Mouse (Mus musculus) heart, adult 8-10 months (tissue): ENCODE measurements around the gene Adam22. TPM values are rescaled to one million over a fixed set of nuclear protein-coding genes. Genes with fewer than 3 reads are reported as not detected.
"Not testable (repeated sequence)": the region's sequence is repeated elsewhere in the genome, so short reads cannot be mapped to it uniquely, and the experiment has no call there.

Source experiments
- DNase-seq: peaks from one replicate; pipeline ENCODE4 v3.0.0; 2022; ENCODE audit warnings: low spot score
- total RNA-seq, 4 experiments: library from RNA; stranded (reverse); gene quantifications; 2 replicates each; pipeline ENCODE4 v1.2.4; 2022

The Adam22 gene
- total RNA-seq, 4 experiments from 2014 or later = 4.5 to 6.1 (median 5.3) TPM

DNA sequence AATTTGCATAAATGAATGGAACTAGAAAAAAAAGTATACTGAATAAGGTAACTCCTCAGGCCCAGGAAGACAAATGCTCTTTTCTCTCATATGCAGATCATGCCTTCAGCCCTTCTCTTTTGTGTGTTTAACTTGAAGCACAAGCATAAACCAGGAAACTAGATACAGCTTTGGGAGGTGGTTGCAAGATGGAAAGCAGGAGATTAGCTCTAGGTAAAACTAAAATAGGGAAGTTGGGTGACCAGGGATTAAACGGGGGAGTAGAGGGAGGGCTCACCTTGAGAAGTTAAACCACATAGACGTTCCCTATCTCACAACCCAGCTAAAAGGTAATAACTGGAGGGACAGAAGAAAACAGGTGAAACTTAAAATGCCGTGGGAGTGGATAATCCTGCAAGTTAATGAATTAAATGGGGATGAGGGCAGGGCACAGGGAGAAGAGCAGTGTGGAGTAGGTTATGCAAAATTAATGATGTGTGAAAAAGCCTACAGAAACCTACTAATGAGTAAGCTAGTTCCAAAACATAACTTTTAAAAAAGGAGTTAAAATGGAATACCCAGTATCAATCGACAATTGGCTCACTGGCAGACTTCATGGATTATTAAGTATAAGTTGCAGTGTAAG lies 40.2 kb downstream of the Adam22 start:
- DNase-seq = no peak

DNA sequence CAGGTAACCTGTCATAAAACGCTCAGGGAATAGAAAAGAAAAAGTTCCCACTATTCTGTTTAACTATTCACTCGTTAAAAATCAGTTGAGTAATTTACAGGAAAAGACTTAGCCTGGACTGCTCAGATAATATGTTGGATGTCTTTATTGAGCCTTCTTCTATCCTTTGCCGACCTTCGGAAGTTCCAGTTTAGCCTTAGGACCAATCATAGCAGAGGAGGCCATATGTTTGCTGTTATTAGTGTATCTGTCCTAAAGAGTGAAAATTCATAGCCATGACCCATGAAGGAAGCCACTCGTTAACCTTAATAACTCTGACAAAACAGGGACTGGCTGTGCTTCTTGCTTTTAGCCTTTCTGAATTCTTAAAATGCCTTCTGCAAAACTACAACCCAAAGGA lies 41.3 kb downstream of the Adam22 start:
- no peak for DNase-seq

DNA sequence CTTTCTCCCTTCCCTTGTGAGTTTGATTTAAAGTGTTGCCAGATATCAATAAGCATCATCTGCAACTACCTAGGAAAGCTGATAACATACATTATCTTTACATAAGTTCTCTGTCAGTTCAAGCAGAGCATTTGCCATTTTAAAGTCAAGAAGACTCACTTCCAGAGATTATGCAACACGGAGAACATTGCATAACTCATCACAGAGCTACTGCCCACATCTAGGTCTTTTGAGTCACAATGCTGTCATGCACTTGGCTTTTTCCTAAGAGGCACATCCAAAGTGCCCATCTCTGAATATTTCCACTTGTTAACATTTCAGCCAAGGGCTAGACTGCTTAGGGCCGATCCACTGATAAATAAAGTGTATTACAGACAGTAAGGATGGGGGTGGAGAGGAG lies 55.6 kb downstream of the Adam22 start:
- peak; percentile 24 for DNase-seq

DNA sequence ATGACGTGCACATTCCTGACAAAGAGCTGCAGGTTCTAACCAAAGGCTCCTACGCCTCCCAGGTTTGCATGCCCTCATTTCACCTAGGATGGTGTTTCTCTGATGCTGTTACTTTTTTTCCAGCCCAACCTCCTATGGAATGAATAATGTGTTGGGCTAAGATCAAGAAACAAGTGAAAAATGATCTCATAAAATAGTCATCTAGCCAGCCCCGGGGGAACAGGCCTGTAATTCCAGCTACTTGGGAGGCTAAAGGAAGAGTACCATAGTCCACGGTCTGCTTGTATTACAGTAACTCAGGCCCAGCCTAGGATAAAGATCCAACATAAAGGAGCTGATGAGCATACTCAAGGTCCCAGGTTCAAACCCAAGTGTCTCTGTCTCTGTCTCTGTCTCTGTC lies 57.1 kb downstream of the Adam22 start:
- DNase-seq = no peak

DNA sequence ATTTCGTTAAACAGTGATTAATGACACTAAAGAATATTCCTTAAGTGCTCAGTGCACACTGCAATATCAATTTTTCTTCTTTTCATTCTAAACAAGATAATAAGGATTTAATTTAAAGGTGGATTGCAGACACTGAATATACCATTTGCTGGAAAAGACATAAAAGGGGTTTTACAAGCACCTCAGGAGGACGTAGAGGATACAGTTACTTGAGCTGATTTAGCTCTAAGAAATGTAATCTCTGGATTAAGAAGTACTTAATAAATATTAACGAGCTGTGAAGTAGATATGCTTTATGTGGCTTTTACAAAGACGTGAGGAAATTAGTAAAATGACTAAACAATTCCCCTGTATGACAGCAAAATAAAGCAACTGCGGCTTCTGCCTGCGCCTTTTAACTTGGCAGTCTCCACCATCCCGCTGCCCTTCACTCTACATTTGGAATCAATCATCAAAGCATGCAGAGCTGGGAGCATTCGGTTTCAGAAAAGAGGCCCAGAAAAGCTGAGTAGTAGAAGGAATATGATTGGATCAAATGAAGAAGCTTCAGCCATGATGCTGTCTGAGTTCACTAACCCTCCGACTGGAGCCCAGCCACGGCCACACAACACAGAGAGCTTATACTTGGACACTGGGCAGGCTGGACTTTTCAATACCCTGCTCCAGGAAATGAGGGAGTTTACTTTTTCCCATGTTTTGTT lies 70.1 kb downstream of the Adam22 start:
- DNase-seq = no peak

DNA sequence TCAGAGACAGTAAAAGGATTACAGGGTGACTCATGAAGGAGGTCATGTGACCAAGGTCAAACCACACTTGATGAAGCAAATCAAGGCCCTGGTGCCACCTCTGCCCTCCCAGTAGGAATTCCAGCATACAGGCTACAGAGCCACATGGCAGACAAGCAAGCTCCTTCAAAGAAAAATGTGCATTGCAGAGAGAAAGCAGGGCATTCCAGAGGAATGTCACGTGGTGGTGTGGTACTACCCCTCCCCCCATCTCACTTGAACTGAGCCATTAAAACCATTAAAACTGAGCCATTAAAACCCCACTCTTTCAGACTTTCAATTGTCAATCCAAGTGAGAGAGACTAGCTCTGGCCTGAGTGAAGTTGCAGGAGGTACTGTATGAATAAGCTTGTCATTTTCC lies 74.7 kb downstream of the Adam22 start:
- DNase-seq = no peak

DNA sequence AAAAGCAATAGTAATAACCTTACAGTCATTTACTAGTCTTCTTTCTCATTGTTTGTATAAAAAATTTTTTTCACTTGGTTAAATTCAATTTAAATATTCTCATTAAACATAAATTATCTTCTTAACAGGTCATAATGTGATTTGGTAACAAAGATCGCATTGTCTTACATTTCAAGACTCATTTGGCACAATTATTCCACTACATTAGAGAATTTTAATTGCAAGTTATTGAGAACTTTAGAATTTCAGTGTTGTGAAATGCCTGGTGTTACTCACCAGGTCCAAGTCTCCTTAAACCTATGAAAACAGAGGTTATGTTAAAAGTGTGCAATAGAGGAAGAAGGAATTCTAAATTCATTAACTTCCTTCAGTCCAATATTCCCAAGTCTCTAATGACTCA lies 76.5 kb downstream of the Adam22 start:
- DNase-seq = no peak

DNA sequence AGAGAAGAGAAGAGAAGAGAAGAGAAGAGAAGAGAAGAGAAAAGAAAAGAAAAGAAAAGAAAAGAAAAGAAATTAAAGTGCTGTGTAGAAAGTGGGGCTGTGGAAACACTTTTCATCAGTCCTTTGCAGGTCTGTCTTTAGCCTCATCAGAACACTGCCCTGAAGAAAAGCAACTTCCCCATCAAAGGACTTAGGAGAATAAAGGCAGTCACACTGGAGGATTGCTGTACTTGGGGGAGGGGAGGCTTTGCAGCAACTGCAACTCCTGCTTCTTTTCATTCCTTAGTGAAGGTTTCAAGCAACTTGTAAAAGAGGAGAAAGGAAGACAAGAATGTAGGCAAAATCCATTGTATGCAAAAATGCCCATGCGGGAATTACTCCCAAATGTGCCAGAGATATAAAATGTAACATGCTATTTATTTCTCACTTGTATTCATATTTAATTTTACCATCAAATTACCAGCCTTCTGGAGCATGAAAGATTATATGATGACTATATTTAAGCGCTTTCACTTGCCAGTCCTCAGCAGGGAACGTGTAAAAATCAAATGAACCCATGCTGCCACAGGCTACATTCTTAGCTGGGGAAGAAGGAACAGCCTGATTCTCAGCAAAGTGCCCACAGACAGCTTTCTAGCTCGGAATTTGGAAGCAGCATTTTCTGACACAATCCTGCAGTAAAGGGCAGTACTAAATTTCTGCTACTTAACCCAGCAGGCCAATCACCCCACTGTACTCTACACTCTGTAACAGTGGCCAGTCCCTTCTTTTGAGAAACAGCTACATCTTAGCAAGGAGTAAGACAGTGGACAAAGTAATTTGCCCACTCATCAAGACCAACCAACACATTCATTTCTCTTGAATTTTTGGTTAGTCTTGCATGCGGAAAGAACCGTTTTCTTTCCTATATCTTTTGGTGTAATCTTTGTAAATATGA lies 78.0 kb downstream of the Adam22 start:
- no peak for DNase-seq

DNA sequence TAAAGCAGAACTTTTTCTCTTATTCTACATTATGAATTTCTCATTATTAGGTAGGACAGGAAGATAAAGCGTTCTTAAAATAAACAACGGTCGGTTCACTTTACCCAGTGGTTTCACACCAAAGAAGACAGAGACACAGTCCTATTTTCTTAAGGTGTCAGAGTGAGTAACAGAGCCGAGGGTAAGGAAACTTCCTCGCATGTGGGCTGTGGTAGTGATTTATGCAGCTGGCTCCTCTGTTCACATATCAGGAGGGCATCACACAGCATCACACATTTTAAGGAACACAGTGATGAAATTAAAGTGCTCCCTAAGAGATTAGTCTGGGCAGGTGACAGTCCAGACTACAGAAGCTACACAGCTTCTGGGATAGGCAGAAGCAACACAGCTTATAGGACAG lies 83.8 kb downstream of the Adam22 start:
- DNase-seq = no peak

DNA sequence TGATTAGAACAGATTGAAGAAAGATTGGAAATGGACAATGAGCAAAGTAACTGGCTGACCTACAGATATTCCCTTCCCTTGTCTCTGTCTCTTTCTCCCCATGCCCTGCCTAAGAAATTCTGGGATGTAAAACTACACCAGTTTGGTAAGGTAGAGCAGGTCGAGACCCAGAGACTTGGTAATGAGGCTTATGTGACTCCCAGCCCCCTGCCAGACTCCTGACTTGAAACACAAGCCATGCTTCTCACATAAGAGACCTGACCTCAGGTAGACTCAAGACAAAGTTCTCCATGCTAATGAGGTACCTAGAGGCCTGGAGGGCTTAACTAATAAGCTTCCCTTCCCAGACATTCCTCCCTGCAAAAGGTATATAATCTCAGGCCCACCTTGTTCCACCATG lies 91.8 kb downstream of the Adam22 start:
- no peak for DNase-seq

DNA sequence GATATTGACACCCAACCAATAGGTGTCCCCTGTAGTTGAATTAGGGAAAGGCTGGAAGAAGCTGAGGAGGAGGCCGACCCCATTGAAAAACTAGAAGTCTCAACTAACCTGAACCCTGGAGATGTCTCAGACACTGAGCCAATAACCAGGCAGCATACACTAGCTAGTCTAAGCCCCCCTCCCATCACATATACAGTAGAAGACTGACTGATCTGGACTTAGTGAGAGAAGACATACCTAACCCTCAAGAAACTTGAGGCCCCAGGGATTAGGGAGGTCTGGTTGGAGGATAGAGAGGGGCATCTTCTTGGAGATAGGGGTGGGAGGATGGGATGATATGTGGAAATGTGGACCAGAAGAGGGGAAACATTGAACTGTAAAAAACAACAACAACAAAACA lies 110.6 kb downstream of the Adam22 start:
- no peak for DNase-seq

DNA sequence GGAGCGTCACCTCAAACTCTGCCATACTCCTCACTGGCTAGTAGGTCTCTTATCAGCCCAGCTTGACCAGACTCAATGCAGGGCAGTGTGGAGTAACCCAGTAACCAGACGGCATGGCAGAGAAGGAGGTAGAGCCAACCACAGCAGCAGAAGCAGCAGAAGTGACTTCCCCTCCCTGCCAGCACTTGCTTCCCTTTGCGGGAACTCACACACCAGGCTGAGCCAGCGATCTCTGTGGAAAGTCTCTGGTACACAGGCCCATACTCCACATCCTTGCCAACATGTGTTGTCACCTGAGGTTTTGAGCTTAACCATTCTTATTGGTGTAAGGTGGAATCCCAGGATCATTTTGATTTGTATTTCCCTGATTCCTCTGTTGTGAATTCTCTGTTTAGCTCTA lies 111.5 kb downstream of the Adam22 start:
- DNase-seq = no peak

DNA sequence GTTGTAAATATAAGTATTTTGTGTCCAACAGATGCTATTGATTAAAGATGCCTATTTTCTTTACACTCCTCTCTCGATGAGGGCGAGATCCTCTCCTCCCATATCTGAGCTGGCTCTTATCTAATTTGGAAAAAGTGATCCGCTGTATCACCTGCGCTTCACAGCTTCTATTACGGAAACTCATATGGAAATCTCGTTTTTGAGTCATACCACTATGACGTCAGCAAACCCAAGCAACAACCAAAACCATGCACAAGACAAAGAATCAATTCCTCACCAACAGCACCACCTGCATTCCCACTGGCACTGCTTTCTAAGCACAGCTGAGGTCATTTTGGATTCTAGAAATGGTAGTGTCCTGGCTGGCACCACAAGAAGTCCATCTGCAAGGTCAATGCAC lies 123.3 kb downstream of the Adam22 start:
- DNase-seq = no peak

DNA sequence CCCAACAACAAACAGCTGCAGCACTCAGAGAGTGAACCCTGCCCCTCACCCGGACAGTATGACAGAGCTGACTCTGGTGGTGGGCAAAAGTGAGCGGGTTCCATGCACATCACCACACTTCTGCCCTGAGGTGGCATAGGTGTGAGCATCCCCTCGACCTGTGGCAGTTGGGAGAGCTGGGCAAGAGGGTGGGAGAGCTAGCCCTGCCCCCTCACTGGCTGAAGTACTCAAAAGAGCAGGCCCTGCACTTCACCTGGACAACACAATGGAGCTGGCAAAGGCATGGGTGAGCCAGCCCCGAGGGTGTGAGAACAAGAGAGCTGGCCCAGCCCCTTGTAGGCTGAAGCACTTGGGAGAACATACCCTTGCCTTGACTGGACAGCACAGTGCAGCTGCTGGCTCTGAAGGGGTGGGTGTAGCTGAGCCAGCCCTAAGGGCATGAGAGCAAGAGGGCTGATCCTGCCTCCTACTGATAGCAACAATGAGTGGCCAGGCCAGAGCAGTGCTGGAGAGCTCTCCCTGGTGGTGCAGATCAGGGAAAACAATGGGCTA lies 124.8 kb downstream of the Adam22 start:
- no peak for DNase-seq

DNA sequence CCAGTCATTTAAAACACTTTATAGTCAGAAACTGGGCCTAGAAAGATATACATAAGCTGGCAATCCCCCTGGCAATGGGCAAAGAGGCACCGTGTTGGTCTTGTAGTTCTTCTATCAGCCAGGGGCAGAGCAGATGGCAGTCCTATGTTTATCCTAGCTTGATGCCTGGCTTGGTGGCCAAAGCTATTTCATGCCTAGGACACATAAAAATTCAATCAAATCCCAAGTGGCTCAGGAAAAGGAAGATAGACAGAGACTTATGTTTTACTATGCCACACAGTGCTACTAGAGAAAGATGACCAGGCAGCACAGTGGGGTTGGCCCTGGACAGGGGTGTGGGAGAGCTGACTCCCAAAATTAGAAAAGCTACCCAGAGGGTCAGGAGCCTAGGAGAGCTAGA lies 125.3 kb downstream of the Adam22 start:
- DNase-seq = no peak

DNA sequence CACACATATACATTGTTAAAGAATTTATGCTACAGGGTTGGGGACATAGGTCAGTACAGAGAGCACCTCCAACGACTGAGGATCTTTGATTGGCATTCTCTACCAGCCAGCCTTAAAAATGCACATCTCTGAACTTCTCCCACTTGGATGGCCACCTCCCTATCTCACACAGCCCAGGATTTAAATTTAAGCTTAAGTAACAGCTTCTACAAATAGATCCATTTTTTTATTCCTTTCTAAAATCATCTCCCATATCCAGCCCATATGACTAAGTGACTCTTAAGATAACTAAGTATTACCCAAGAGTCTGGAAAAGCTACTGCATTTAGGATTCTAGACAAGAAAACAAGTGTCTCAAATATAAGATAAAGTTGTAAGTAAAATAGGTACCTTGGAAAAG lies 140.9 kb downstream of the Adam22 start:
- DNase-seq = no peak

DNA sequence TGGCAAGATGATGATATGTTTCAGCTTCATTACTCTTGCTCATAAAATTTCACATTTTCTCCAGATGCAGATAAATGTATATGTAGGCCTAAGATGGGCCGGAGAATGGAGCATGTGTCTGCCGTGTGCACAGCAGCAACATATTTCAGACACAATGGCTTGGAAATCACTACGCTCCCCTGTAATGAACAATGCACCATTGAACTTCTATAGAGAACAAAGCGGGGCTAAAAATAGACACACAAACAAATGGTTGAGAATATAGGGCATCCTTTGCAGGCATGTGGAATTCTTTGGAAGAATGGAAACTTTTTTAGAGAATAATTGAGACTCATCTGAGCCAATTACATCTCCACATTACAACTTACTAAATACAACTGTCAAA lies 143.6 kb downstream of the Adam22 start:
- DNase-seq = no peak

DNA sequence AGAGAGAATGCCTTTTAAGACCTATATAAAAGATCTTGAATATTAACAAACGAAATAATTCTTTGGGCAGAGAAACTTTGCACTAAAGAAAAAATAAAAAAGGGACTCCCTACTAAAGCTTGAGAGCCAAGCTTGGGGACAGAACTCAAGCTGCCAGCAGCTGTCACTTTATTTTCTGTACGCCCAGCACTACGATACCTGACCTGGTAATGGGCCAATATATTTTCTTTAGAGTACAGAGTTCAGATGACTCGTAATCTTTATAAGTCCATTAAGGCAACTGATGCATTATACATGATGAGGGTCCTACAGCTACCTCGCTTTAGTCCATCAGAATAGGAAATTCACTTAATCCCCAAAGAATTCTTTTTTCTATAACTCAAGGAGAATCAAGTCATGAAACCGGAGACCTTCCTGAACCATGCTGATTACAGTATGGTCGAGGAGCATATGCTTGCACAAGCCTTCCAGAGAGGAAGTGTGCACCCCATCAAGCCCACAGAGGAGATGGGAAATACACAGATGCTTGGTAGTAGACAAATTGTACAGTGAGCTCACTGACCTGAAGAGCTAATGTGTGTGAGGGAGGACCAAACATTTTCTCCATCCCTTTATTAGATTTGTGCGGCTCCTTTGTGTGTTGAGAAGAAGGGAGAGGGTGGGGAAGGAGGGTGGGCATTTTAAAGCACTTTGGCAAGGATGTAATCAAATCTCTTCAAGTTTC lies 144.2 kb downstream of the Adam22 start:
- no peak for DNase-seq

DNA sequence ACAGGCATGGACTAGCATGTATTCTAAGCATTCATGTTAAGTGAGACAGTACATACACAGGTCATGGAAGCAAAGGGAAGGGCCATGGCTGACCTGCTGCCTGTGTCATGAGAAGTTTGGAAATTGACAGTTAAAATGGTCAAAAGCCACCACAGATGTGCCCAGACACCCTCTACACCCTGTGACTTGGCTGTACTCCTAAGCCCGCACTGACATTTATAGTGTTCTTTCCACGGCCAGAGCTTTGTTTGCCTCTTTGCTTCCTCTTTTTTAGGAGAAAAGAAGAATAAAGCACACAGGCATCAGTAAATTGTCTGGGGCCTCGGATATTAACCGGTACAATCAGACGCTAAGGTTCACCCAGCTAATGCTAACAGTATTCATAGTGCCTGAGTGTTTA lies 146.3 kb downstream of the Adam22 start:
- no peak for DNase-seq

DNA sequence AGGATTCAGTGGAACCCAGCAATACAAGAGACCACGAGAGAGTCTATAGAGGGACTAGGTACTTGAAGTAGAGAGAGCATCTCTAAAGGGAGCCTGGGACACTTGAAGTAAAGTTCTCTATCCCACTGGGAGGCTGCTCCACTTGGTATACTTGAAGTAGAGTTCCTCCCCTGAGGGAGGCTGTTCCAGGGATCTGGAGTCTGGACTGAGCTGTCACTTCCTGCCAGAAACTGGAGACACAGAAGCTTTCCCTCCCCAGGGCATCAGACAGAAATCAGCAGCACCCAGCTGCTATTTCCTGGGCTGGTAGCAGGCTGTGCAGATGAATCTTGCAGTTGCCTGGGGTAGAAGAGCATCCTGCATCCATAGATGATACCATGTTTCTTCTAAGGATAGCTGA lies 152.1 kb downstream of the Adam22 start:
- peak; percentile 19 for DNase-seq

DNA sequence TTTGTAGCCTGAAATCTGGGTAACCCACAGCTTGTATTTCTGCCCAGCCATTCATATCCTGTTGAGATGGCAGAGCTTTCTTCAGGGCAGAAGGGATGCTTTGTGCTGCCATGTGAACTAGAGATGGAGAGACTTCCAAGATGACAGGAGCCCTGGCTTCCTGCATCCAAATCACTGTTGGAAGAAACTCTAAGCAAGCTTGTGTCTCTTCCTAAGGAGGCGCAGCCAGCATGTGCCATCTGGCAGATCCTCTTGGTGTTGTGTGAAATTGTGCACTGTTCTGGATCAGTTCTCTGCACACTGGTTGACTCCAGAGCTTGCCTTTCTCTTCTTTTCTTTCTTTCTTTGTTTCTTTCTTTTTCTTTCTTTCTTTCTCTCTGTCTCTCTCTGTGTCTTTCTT lies 183.0 kb downstream of the Adam22 start:
- DNase-seq = not testable (repeated sequence)

DNA sequence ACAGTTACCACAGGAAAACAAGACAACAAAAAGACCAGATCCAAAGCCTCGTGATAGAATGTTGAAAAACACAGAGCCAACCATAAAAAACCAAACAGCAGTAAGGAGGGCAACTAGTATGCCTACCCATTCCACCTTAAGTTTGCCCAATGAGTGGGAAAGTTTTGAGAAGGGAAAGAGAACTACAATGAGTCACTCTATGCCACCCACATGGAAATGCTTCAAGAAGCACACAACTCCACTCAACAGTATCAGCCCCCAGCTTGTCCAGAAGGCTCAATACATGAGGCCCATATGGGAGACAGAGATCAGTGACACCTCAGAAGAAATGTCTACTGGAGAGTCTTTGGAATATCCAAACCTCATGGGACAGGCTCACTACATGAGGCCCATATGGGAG lies 187.3 kb downstream of the Adam22 start:
- DNase-seq = no peak
